Mouse (Mus musculus) left cerebral cortex, postnatal 10 days (tissue): ENCODE measurements around the gene Peli3. TPM values are rescaled to one million over a fixed set of nuclear protein-coding genes. Genes with fewer than 3 reads are reported as not detected.
A peak's percentile ranks its signal among the peaks of the same experiment; 100 is the strongest.

Source experiments
- DNase-seq, 2 experiments: peaks; one replicate each; pipeline ENCODE4 v3.0.0; 2021 to 2022; ENCODE audit warnings: low spot score in 2 of 2, mixed read lengths in 1 of 2; ENCODE audit errors: extremely low spot score in 1 of 2
- intact Hi-C: fragments of 180-260 bp; cut with DNase I; formaldehyde crosslinking; loops from one replicate; pipeline ENCODE4 v1.15.1; 2025
- total RNA-seq, 2 experiments: library from RNA; stranded (reverse); gene quantifications; 2 replicates each; pipeline ENCODE4 v1.2.3; 2021

Peli3 gene
- total RNA-seq, 2 experiments from 2014 or later = 16.4 to 17.6 TPM

GRCm38 (mm10) chr19:4919652-4920051 is 23.3 kb downstream of the Peli3 start:
- no peak for DNase-seq
- intact Hi-C loops = no loop called here

DNA sequence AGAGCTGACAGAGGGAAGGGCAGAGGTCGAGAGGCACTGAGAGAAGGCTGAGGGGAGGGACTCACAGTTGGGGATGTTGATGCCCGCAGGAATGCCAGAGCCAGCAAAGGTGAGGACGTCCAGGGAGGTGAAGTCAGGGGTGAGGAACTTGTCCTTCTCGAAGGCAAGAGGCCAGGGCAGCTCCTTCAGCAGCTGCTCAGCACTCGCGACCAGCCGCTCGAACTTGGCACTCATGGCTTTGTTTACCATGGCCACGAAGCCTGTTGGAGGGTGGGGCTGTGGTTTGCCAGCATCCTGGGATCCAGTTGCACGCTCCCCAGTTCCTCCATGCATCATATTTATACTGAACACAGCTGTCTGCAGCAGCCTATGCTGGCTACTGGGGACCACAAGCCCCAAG is 26.1 kb downstream of the Peli3 start:
- intact Hi-C loops = no loop called here

DNA sequence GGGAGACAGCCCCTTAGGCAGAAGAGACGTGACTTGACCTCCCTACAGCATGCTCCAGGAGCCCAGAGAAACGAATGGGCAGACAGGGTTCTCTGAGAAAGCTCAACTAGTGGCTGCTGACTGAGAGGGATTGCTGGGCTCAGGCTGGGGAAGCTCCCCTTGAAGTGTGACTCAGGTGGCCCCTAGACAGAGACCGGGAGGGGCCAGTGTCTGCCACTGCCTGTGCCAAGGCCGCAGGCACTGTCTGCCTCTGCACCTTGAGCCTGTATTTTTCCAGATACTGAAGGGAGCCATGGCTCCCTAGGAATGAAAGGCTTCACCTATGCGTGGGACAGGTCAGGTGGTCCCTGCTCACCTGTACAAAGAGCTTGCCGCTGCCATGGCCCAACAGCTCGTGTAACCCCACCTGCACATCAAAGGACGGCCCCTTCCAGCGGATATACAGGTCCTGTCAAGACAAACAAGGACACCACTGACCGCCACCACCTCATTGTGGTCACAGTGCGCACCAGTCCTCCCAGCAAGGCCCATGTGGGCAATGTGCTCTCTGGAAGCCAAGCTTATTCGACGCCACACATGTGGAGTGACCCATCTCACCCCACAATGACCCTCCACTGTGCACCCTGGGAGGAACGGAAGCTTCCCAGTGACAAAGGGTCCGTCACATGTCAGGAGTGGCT is 26.9 kb downstream of the Peli3 start:
- DNase-seq = no peak
- intact Hi-C loops = no loop called here

More for the DNA sequence above, 26.1 kb downstream of the Peli3 start:
- no peak for DNase-seq

DNA sequence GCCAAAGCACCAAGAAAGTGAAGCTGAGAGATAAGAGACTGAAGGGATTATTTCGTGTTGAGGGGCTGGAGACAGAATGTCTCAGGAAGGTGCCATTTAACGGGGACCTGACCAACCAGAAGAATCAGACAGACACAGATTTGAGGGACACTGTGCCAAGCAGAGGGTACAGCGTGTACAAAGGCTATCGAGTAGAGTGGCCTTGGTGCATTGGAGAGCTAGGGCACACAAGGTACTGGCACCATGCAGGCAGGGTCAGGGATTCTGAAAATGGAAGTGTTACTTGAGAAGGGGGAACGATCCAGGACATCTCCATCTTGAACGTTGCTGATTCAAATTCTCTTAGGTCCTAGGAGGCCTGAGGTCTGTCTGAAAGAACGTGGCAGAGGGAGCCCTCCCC is 33.6 kb downstream of the Peli3 start:
- DNase-seq = no peak
- intact Hi-C loops = loop anchor here (10.0 kb wide), 1 partner anchor 155 kb away; the partner anchor contains the start of gene Rbm4b

DNA sequence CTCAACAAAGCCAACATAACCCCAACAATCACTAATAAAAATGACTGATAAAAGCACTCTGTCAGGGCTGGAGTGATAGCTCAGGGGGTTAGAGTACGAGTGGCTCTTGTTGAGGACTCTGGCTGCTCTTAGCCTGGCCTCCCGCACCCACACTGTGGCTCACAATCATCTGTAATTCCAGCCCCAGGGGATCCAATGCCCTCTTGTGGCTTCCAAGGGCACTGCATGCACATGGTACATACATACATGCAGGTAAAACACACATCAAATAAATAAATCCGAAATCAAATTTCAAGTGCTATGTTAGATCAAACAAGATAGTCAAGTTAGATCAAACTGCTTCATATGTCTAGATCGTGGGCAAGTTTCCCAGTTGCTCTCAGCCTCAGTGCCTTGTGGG is 34.8 kb downstream of the Peli3 start:
- peak in 1 of 2 experiments; percentile 30 for DNase-seq
- intact Hi-C loops = loop anchor here (10.0 kb wide), 1 partner anchor 153 kb away; the partner anchor contains the start of gene Rbm4b

GRCm38 (mm10) chr19:4905979-4906794 is 36.7 kb downstream of the Peli3 start, which contains the start of gene Bbs1:
TSS of gene Bbs1 (minus strand) at chr19:4906628.
- intact Hi-C loops = loop anchor here (10.0 kb wide), 1 partner anchor 151 kb away; the partner anchor contains the start of gene Rbm4b
- peak; percentile 82 to 88 for DNase-seq

DNA sequence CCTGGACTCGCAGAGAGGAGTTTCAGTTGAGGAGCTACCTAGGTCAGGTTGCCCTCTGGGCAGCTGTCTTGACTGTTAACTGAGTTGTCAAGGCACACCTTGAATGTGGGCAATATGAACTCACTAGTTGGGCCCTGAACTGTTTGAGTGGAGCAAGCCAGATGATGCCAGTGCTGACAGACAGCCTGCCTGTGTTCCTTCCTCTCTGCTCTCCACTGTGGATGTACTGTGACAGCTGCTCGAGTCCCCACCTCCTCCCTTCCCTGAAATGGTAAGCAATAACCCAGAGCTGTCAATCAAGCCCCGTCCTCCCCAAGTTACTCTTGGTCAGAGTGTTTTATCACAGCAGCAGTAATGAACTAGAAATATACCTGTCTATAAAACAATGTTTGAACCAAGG is 43.0 kb downstream of the Peli3 start:
- DNase-seq = no peak
- intact Hi-C loops = loop anchor here (10.0 kb wide), 1 partner anchor 145 kb away; the partner anchor contains the start of gene Rbm4b

GRCm38 (mm10) chr19:4898972-4899371 is 44.0 kb downstream of the Peli3 start:
- no peak for DNase-seq
- intact Hi-C loops = no loop called here

DNA sequence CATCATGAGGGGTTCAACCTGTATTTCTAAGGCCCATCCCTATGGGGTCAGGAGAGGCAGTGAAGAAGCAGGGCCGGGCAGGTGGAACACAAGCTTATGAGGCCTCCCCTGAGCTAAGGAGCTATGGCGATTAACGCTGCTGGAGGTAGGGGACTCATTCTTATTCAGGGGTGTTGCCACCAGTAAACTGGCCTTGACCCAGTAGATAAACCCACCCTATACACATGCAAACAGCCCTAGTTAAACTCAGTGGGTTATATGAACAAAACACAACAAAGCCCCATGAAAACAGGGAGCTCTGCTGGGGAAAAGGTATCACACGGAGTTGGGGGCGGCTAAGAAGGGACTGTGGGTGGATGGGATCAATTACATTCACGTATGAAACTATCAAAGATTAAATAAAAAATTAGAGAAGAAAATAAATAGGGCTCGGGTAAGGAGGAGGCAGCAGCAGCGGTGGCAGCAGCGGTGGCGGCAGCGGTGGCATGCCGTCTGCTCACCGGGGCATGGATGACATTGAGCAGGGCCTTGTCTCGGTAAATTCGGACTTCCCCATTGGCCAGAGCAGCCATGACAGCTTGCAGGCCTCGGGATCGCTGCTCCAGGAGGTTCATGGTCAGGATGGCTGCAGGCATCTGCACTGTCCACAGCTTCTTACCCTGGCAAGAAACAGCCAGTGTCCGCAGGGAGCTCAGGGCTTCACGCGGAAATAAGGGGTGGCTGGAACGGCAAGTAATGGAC is 46.0 kb downstream of the Peli3 start:
- no peak for DNase-seq
- intact Hi-C loops = no loop called here

DNA sequence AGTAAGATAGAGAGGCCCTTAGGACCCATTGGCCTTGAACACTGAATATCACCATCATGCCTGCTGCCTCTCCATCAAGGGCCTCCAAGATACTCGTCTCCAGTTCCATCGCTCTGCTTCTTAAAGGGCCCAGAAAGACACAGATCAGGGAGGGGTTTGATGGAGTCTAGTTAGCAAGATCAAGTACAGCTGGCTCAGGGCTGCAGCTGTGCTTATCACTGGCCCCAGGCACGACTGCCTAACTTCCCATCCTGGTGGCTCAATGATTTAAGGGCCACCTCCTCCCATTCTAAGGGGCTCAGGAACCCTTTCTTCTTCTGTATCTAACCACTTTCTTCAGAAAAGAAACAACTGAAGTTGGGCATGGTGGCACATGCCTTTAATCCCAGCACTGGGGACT is 51.1 kb downstream of the Peli3 start:
- no peak for DNase-seq
- intact Hi-C loops = no loop called here

DNA sequence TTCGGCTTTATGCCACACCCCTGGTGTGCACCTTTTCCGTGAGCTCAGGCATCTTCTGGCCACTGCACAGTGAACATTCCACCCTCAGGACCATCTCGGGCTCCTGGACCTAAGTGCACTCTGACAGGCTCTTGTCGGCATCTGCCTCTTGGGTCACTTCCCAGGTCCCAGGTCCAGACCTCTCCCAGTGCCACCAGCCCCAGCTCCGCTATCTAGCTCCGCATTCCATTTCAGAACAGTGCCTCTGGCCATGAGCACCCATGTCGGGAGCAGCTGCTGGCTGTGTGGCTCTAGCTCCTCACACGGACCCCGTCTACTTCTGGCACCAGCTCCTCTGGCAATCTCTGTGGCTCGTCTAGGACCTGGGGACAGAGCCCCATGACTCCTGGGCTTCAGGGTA is 53.1 kb downstream of the Peli3 start:
- no peak for DNase-seq
- intact Hi-C loops = no loop called here

DNA sequence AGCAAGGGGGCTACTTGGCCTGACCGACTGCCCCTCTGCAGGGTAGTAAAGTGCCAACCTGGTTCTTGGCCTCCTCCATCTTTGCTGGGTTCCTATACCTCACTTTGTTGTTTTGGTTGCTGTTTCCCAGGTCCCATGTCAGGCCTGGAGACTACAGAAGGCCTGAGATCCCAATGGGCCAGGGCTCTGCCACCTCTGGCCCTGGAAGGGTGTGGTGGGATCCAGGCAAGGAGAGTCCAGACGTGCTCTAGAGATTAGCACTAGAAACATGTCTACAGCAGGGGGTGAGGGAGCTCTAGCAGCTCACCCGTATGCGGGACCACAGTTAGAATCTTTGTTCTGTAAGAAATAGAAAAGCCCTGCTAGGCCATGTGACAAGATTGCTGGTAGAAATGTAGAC is 59.0 kb downstream of the Peli3 start:
- no peak for DNase-seq
- intact Hi-C loops = no loop called here

Other genes starting within 250 kb of the Peli3 start
- gene Gm960, start 244.5 kb downstream of the Peli3 start, total RNA-seq = 1 to 10 TPM; 2.7 to 3.0 TPM
- 100 to 1,000 TPM; 553 to 622 TPM for gene Sptbn2, start 232.0 kb downstream of the Peli3 start, total RNA-seq
- 10 to 100 TPM; 12.4 to 14.2 TPM for gene Rbm4b, start 186.6 kb downstream of the Peli3 start, total RNA-seq
- 10 to 100 TPM; 68.0 to 68.9 TPM for gene Rbm4, start 149.2 kb downstream of the Peli3 start, total RNA-seq
- 10 to 100 TPM; 16.0 to 16.2 TPM for gene Gm21992, start 131.5 kb downstream of the Peli3 start, total RNA-seq
- 10 to 100 TPM; 52.7 to 57.0 TPM for gene Rbm14, start 131.5 kb downstream of the Peli3 start, total RNA-seq
- gene Ccs, start 103.8 kb downstream of the Peli3 start, total RNA-seq = 10 to 100 TPM; 37.4 to 38.6 TPM
- 1 to 10 TPM; 2.4 to 2.9 TPM for gene Ccdc87, start 103.8 kb downstream of the Peli3 start, total RNA-seq
- 100 to 1,000 TPM in 1 of 2 experiments, 10 to 100 TPM in 1; 99.2 to 106 TPM for gene Ctsf, start 88.0 kb downstream of the Peli3 start, total RNA-seq
- gene Actn3, start 65.2 kb downstream of the Peli3 start, total RNA-seq = 1 to 10 TPM; 3.1 to 3.9 TPM
- gene Zdhhc24, start 64.5 kb downstream of the Peli3 start, total RNA-seq = 10 to 100 TPM; 22.7 to 27.8 TPM
- gene Bbs1, start 36.5 kb downstream of the Peli3 start, total RNA-seq = 10 to 100 TPM; 36.7 to 41.8 TPM
- gene Dpp3, start 14.8 kb downstream of the Peli3 start, total RNA-seq = 10 to 100 TPM; 62.2 to 67.0 TPM
- 10 to 100 TPM; 60.8 to 61.0 TPM for gene Mrpl11, start 19.0 kb upstream of the Peli3 start, total RNA-seq
- gene Npas4, start 47.2 kb upstream of the Peli3 start, total RNA-seq = 10 to 100 TPM in 1 of 2 experiments, 1 to 10 TPM in 1; 9.1 to 10.8 TPM
- 10 to 100 TPM; 22.0 to 24.1 TPM for gene Slc29a2, start 80.7 kb upstream of the Peli3 start, total RNA-seq
- gene B4gat1, start 95.7 kb upstream of the Peli3 start, total RNA-seq = 100 to 1,000 TPM; 133 to 136 TPM
- 1 to 10 TPM; 6.3 to 7.0 TPM for gene AC124502.3, start 95.8 kb upstream of the Peli3 start, total RNA-seq
- 1 to 10 TPM; 6.6 to 8.8 TPM for gene Brms1, start 98.2 kb upstream of the Peli3 start, total RNA-seq
- gene Rin1, start 107.4 kb upstream of the Peli3 start, total RNA-seq = 10 to 100 TPM; 16.9 to 24.1 TPM
- gene Cd248, start 125.0 kb upstream of the Peli3 start, total RNA-seq = 10 to 100 TPM in 1 of 2 experiments, 1 to 10 TPM in 1; 9.5 to 12.2 TPM
- gene Tmem151a, start 142.4 kb upstream of the Peli3 start, total RNA-seq = 100 to 1,000 TPM; 115 to 122 TPM
- gene Yif1a, start 145.4 kb upstream of the Peli3 start, total RNA-seq = 10 to 100 TPM; 27.3 to 30.4 TPM
- 100 to 1,000 TPM; 379 to 384 TPM for gene Cnih2, start 155.4 kb upstream of the Peli3 start, total RNA-seq
- gene Rab1b, start 163.9 kb upstream of the Peli3 start, total RNA-seq = 100 to 1,000 TPM; 167 to 168 TPM
- 100 to 1,000 TPM; 186 to 195 TPM for gene Klc2, start 175.4 kb upstream of the Peli3 start, total RNA-seq